Mouse (Mus musculus) liver, adult (tissue): ENCODE data around the gene Iqschfp.

ENCODE experiments used
- GATA4 ChIP-seq: IDR thresholded peaks from 2 replicates; pipeline ENCODE4 v1.6.1; 2014; ENCODE audit warnings: mild to moderate bottlenecking, low read length; ENCODE audit not compliant: insufficient replicate concordance

The Iqschfp gene

GRCm38 (mm10) chr3:68604962-68605361 lies 712.9 kb downstream of the Iqschfp start:
- no peak for TF ChIP-seq GATA4

- TF ChIP-seq GATA4: no peak
These were observed 714.0 kb downstream of the Iqschfp start for GRCm38 (mm10) chr3:68605942-68606603.

GRCm38 (mm10) chr3:68606730-68607129 lies 714.7 kb downstream of the Iqschfp start:
- no peak for TF ChIP-seq GATA4

- TF ChIP-seq GATA4: no peak
These were observed 715.3 kb downstream of the Iqschfp start for GRCm38 (mm10) chr3:68607336-68607735.

- TF ChIP-seq GATA4: no peak
These were observed 716.9 kb downstream of the Iqschfp start for GRCm38 (mm10) chr3:68608848-68609497.

- TF ChIP-seq GATA4: no peak
These were observed 718.0 kb downstream of the Iqschfp start for GRCm38 (mm10) chr3:68610011-68610410.

GRCm38 (mm10) chr3:68610598-68611261 lies 718.7 kb downstream of the Iqschfp start:
- no peak for TF ChIP-seq GATA4

- no peak for TF ChIP-seq GATA4
These were observed 723.2 kb downstream of the Iqschfp start for GRCm38 (mm10) chr3:68615042-68615810.

GRCm38 (mm10) chr3:68616363-68616762 lies 724.3 kb downstream of the Iqschfp start:
- TF ChIP-seq GATA4: no peak; the same call in 1 of the 2 replicates

- TF ChIP-seq GATA4: no peak
These were observed 725.7 kb downstream of the Iqschfp start for GRCm38 (mm10) chr3:68617708-68618107.

- TF ChIP-seq GATA4: no peak
These were observed 727.1 kb downstream of the Iqschfp start for GRCm38 (mm10) chr3:68619097-68619496.

- no peak for TF ChIP-seq GATA4
These were observed 729.9 kb downstream of the Iqschfp start for GRCm38 (mm10) chr3:68621971-68622370.

GRCm38 (mm10) chr3:68623036-68623435 lies 731.0 kb downstream of the Iqschfp start:
- no peak for TF ChIP-seq GATA4

- no peak for TF ChIP-seq GATA4
These were observed 732.4 kb downstream of the Iqschfp start for GRCm38 (mm10) chr3:68624471-68624870.

- no peak for TF ChIP-seq GATA4
These were observed 738.2 kb downstream of the Iqschfp start for GRCm38 (mm10) chr3:68630261-68630660.

- TF ChIP-seq GATA4: no peak
These were observed 738.8 kb downstream of the Iqschfp start for GRCm38 (mm10) chr3:68630821-68631220.

GRCm38 (mm10) chr3:68632714-68633113 lies 740.7 kb downstream of the Iqschfp start:
- no peak for TF ChIP-seq GATA4
